Mouse (Mus musculus) thymus, postnatal 10 days (tissue): Measurements from ENCODE around the gene Sh3kbp1.
A peak's percentile ranks its signal among the peaks of the same experiment; 100 is the strongest.
"Not testable (repeated sequence)": the region's sequence is repeated elsewhere in the genome, so short reads cannot be mapped to it uniquely, and the experiment has no call there.

Experiments
- DNase-seq, 2 experiments: peaks; one replicate each; pipeline ENCODE4 v3.0.0; 2021; ENCODE audit warnings: low spot score in 2 of 2

The Sh3kbp1 gene

GRCm38 (mm10) chrX:159626907-159627587 is at the start of gene Sh3kbp1:
Gene Sh3kbp1, plus strand, starts transcription at chrX:159627272.
- DNase-seq, result peak; percentile 53 to 54

DNA sequence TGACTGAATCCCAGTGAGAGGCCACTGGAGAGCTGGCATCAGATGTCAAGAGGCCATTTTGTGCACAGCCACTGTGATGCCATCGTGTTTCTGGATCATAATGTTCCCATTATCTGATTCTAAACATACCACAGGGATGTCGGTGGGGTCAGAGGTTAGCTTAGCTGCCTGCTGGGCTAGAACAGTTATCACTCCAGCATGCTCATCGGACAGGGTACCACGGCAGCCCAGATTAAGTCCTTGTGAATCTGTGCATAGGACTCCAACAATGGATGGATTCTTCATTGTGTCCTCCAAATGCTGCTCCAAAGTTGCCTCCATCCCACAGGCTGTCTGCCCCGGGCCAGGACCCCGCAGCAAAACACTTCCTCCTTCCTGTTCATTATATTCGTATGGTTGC is 42.3 kb upstream of the Sh3kbp1 start:
- not testable (repeated sequence) for DNase-seq

- no peak for DNase-seq
These were observed 35.4 kb upstream of the Sh3kbp1 start for GRCm38 (mm10) chrX:159591633-159592032.

- no peak for DNase-seq
These were observed 29.6 kb upstream of the Sh3kbp1 start for GRCm38 (mm10) chrX:159597502-159597901.

GRCm38 (mm10) chrX:159604832-159605231 is 22.2 kb upstream of the Sh3kbp1 start:
- DNase-seq, result no peak

DNA sequence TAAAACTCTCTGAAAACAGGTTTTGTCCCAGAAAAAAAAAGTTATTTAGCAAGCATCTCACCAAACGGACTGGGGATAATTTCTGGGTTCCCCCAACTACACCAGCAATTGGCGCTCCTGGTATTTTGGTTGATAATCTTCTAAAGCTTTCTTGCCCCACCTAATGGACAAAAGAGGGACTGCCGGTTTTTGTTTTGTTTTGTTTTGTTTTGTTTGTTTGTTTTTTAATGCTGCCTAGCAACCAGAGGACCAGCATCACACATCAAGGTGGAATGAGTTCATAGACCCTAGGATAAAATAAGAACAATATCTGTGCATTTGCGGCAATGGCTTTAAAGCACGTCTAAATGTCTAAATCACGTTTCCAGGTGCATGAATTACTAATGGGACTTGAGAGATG is 20.1 kb upstream of the Sh3kbp1 start:
- peak in 1 of 2 experiments; percentile 4 for DNase-seq

GRCm38 (mm10) chrX:159626208-159626906 is 715 bp upstream of the Sh3kbp1 start:
- peak in 1 of 2 experiments; percentile 12 for DNase-seq

DNA sequence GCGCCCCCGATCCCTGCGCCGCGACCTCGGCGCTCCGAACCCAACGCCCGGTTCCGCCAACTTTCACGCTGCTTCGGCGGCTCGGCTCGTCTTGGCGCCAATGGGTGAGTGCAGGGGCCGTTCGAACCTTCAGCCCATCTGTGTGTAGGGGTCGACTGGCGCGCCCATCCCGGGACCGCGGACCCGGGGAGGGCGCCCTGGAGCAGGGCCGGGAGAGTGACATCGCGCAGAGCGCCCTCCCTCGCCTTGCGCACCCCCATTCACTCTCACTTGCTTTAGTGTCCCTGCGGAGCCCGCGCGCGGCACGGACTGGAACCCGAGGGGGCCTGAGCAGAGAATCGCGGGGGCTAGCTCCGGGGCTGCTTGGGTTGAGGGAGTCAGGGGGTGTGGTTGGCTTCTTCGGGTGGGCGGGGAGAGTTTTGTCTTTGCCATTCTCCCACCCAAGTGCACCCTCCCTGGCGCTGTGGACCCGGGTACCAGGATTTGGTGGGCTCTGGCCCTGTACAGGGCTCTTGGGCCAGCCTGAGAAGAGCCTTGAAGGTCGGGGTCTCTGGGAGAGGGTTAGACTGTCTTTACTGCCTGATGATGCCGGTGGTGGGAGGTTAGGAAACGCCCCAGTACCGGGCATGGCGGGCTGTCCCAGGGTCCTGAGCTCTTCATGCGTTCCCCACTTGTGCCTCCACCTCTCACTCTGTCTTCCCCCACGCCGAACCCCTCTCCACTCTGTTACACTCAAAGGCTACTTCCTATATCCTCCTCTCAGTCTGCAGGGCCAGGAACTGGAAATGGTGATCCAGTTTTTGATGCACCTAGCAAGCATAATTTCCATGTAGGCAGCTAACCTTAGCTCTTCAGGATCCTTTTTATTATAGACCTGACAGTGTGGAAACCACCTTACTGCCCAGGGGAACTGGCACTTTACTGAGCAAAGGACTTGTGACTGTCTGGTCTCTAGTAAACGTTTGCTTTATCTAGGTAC is 805 bp downstream of the Sh3kbp1 start:
- DNase-seq, result peak; percentile 42 to 55

DNA sequence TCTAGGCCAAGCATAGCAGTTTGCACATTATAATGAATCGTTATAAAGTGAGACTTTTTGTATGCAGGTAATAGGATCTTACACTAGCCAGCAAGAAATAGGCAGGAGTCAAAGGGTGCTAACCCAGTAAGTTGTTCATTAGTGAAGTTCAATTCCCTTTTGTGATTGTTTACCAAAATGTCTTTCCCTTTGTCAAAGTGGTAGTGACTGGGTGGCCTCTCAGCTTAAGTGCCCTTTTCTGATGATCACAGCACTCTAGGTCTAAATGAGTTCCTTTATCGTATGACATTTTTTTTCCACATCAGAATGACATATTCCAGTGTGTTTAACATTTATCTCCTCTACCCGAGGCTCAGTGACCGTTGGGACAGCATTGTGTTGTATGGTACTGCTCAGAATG is 1.6 kb downstream of the Sh3kbp1 start:
- no peak for DNase-seq

DNA sequence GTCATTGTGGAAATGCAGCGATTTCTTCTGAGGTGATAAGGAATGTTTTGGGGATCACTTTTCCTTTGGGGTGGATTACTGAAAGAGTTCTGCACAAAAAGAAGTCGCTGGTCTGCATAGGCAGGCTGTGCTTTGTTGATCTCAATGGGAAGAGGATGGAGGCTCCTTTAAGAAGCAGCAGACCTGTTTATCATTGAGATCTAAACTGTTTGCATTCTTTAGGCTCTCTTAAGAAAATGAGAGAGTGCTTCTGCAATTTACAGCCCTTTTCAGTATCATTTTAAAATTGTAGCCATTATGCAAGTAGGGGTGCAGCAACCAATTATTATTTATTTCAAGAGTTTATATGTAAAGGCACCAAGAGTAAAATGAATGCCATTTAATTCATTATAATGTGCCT is 2.1 kb downstream of the Sh3kbp1 start:
- DNase-seq, result no peak

DNA sequence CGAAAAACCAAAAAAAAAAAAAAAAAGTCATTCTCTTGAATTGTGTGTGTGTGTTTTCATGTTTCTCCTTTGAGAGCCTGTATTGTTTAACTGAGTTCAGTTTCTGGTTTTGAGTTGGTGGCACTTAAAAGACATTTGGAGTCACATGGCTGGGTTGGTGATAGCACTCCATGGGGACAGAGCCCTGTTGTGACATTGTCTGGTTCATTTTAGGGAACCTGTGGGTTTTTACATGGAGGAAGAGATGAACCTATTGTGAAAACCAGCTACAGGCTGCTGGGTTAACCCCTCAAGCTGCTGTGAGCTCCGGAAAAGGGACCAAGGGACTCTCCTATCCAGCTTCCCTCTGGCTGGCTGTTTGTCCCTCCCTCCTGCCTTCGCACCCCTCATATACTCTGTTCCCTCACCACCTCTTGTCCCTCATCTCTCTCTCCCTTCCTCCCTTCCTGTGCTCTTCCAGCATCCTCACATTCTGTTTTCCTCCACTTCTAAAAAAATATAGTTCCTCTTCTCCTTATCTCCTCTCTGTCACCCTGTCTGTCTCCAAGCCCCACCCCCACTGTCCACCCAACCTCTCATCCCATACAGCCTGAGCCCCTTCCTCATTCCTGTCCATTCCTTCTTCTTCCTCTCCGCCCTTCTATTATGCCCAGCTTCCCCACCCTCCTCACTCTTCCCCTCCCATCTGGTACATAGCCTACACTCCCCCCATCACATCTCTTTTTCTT is 11.6 kb downstream of the Sh3kbp1 start:
- DNase-seq, result no peak

DNA sequence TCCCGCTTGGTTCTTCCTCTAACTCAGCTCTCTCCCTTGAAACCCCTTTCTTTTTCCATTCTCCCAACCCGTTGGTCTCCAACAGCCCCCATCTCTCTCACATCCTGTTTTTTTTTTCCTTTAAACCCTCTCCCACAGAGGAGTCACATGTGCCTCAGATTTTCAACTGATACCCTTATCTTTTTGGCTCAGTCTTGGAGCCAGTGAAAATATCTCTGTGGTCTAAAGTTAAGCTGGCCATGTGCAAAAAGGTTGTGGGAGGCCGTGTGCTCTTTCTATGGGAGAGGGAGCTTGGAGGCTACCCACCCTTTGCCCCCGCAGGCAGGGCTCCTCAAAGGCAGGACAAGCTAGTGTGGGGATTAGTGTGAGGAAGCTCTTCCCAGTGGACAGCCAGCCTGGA is 12.9 kb downstream of the Sh3kbp1 start:
- DNase-seq, result no peak

DNA sequence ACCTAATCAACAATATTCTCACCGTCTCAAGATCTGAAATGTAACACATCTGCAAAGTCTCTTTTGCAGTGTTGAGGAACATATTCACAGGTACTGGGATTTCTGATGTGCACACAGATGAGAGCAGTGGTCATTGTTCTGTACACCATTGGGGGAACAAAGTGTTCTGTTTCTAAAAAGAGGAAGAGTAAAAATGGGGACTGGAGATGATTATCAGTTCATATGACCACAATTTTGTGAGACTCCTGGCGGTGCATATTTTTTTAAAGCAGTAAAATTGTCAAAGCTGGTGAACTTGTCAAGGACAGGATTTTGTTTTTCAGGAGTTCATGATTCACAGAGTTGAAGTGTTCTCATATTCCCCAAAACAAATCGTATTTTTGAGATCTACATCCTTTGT is 18.2 kb downstream of the Sh3kbp1 start:
- DNase-seq, result no peak

DNA sequence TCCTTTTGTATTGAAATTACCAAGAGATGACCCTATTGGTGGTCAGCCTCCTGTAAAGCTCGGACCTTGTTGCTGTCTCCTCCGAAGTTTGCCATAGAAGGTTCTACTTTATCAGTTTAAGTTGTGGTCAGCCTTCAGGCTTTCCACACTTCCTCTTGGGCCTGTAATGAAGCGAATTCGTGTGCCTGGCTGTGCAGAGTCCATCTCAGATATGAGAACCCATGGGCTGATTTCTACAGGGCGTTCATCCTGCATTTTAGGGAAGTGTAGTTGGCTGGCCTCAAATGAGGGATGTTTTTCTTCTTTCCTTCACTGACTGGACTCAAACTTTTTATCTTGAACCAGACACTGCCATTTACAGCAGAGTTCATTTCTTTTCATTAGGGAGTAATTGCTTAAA is 20.5 kb downstream of the Sh3kbp1 start:
- DNase-seq, result no peak

DNA sequence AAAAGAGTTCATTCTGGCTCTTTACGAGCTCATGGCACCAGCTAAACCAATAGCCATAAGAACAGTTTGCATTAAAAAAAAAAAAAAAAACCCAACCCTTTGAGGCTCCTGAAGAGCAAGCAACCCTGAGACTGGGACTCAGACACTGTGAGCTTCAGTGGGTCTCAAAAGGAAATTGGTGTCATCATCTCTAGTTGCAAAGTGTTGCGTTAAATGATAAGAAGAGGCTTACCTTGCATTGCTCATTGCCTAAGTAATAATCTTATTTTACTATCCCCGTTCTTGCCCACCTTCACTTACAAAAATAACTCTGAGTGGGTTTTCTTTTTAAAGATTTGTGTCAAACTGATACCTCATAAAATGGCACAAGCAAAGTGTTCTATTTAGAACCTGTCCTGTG is 21.5 kb downstream of the Sh3kbp1 start:
- DNase-seq, result no peak

DNA sequence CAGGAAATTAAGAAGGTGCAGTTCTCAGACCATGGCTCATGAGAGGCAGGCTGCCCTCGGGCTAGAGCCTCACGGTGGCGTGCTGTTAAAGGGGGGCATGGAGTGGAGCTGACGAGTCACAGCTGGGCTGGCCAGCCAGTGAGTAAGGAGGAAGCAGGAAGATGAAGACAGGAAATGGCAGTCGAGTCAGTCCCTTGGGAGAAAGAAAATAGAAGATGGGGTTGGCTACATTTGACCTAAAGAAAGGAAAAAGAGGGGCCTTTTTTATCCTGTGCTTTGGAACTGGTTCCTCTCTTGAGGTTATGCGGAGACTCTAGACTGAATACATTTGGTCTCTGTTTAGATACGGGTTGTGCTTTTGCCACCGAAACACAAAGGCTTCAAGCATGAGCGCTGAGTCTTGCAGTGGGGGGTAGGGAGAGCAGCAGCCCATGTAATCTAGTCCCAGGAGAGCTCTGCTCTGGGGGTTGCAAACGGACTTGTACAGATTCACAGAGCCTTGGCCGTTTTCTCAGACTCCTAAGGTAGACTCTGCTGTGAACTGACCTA is 23.1 kb downstream of the Sh3kbp1 start:
- DNase-seq, result peak; percentile 9 to 18

GRCm38 (mm10) chrX:159650727-159651126 is 23.7 kb downstream of the Sh3kbp1 start:
- no peak for DNase-seq

- DNase-seq, result no peak
These were observed 44.3 kb downstream of the Sh3kbp1 start for GRCm38 (mm10) chrX:159671388-159671787.

DNA sequence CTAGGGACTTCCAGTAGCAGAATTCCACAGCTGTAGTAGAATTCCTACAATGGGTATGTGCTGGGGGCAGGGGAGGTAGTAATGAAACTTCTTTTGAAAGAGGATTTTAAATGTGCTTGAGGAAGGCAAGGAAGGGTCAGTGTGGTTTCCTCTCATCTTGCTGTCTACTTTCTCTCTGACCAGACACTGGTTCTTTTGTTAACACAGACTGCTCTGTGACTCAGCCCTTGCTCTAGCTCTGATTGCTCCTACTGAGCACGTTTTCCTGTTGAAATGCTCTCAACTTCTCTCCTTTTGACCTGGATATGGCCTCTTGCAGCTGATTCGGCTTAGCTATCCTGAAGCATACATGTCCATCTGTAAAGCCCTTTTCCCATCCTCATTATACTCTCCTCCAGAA is 45.4 kb downstream of the Sh3kbp1 start:
- no peak for DNase-seq

- DNase-seq, result peak in 1 of 2 experiments; percentile 31
These were observed 49.2 kb downstream of the Sh3kbp1 start for GRCm38 (mm10) chrX:159676242-159676641.
